Mouse (Mus musculus): ENCODE measurements around the gene Gtpbp6. TPM values are rescaled to one million over a fixed set of nuclear protein-coding genes. Genes with fewer than 3 reads are reported as not detected.
A peak's percentile ranks its signal among the peaks of the same experiment; 100 is the strongest.

Gene Gtpbp6
- total and polyA plus RNA-seq, 3 experiments: 16.6 to 35.6 (median 17.5) TPM

- Histone ChIP-seq H3K4me3 (ENCODE audit: low read depth, low read length) (peak overlapping the region; percentile 87), H3K9me3 (replicated peaks) (peaks cover 51% of the 10 kb centered on the region), H3K27me3 (ENCODE audit: insufficient read depth, low read length) (no peaks in the 10 kb centered on the region), H3K4me1 (ENCODE audit: insufficient read depth, low read depth, low read length) (peaks cover 50% of the 10 kb centered on the region), H3K36me3 (replicated peaks) (peaks cover 56% of the 10 kb centered on the region)
- ATAC-seq (ENCODE audit: extremely low read depth, insufficient number of reproducible peaks, low FRiP score, poor library complexity, severe bottlenecking) (no peak), DNase-seq (ENCODE audit: low spot score) (no peak)
- TF ChIP-seq TAL1 (conservative IDR thresholded peaks at IDR 0.05; ENCODE audit: low read depth, low read length) (no peak), CTCF (IDR thresholded peaks at IDR 0.05; ENCODE audit: low read depth, low read length) (no peak), GATA1 (IDR thresholded peaks at IDR 0.05; ENCODE audit: borderline replicate concordance, low read length) (no peak), POLR2AphosphoS5 (IDR thresholded peaks at IDR 0.05; ENCODE audit: insufficient replicate concordance, low read depth, low read length) (no peak), GATA2 (IDR thresholded peaks at IDR 0.05; ENCODE audit: borderline replicate concordance, low read depth, low read length) (no peak)
Observed at GRCm38 (mm10) chr5:110106140-110106871, 1.7 kb downstream of the Gtpbp6 start.

DNA sequence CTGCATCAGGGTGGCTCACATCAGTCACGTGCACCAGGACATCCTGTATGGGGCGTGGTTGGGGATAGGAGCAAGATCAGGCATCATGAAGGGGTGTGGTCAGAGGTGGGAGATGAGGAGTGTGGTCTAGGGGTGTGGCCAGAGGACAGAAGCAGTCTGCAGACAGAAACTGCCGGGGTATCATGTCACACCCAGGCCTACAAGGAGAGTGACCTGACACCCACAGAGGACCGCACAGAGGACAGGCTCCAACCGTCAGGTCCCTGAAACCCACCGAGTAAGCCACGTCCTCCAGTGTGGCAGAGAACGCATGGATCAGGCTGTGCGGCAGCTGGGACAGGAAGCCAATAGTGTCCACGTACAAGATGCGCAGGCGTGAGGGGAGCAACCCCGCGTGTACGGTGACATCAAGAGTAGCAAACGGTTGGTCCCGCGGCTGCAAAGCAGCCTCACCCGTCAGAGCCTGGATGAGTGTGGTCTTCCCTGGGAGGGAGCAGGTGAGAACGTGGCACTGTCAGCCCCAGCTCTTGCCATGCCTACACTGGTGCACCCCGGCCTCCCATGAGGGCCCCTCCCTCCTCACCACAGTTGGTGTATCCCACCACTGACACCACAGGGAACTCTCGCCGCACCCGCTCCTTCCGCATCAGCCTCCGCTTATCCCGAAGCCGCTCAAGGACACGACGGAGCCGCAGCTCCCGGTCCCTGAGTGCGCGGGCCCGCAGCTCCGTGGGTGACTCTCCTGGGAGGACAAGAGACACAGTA, 3.2 kb downstream of the Gtpbp6 start:
- H3K9me3 ChIP-seq (replicated peaks): peaks cover 53% of the 10 kb centered on the region
- DNase-seq (ENCODE audit: low spot score) (no peak), ATAC-seq (ENCODE audit: extremely low read depth, insufficient number of reproducible peaks, low FRiP score, poor library complexity, severe bottlenecking) (no peak)
- H3K4me1 ChIP-seq (ENCODE audit: insufficient read depth, low read depth, low read length): peaks cover 55% of the 10 kb centered on the region
- peaks cover 4% of the 10 kb centered on the region; the same call in 1 of the 2 replicates for H3K27me3 ChIP-seq (ENCODE audit: insufficient read depth, low read length)
- H3K36me3 ChIP-seq (replicated peaks): peaks cover 56% of the 10 kb centered on the region
- TF ChIP-seq TAL1 (conservative IDR thresholded peaks at IDR 0.05; ENCODE audit: low read depth, low read length) (no peak), GATA2 (IDR thresholded peaks at IDR 0.05; ENCODE audit: borderline replicate concordance, low read depth, low read length) (no peak), GATA1 (IDR thresholded peaks at IDR 0.05; ENCODE audit: borderline replicate concordance, low read length) (no peak), POLR2AphosphoS5 (IDR thresholded peaks at IDR 0.05; ENCODE audit: insufficient replicate concordance, low read depth, low read length) (no peak), CTCF (IDR thresholded peaks at IDR 0.05; ENCODE audit: low read depth, low read length) (no peak)
- H3K4me3 ChIP-seq (ENCODE audit: low read depth, low read length): peak overlapping the region; percentile 21; the same call in 1 of the 2 replicates

- H3K4me3 ChIP-seq (ENCODE audit: low read depth, low read length): peak overlapping the region; percentile 21; the same call in 1 of the 2 replicates
- DNase-seq (ENCODE audit: low spot score) (no peak), ATAC-seq (ENCODE audit: extremely low read depth, insufficient number of reproducible peaks, low FRiP score, poor library complexity, severe bottlenecking) (no peak)
- H3K4me1 ChIP-seq (ENCODE audit: insufficient read depth, low read depth, low read length): peaks cover 58% of the 10 kb centered on the region
- TF ChIP-seq POLR2AphosphoS5 (IDR thresholded peaks at IDR 0.05; ENCODE audit: insufficient replicate concordance, low read depth, low read length) (no peak), GATA2 (IDR thresholded peaks at IDR 0.05; ENCODE audit: borderline replicate concordance, low read depth, low read length) (no peak), TAL1 (conservative IDR thresholded peaks at IDR 0.05; ENCODE audit: low read depth, low read length) (no peak), GATA1 (IDR thresholded peaks at IDR 0.05; ENCODE audit: borderline replicate concordance, low read length) (no peak), CTCF (IDR thresholded peaks at IDR 0.05; ENCODE audit: low read depth, low read length) (no peak)
- H3K27me3 ChIP-seq (ENCODE audit: insufficient read depth, low read length): peaks cover 4% of the 10 kb centered on the region; the same call in 1 of the 2 replicates
- H3K36me3 ChIP-seq (replicated peaks): peaks cover 56% of the 10 kb centered on the region
- H3K9me3 ChIP-seq (replicated peaks): peaks cover 53% of the 10 kb centered on the region
Observed at GRCm38 (mm10) chr5:110103901-110104615, 3.9 kb downstream of the Gtpbp6 start.

DNA sequence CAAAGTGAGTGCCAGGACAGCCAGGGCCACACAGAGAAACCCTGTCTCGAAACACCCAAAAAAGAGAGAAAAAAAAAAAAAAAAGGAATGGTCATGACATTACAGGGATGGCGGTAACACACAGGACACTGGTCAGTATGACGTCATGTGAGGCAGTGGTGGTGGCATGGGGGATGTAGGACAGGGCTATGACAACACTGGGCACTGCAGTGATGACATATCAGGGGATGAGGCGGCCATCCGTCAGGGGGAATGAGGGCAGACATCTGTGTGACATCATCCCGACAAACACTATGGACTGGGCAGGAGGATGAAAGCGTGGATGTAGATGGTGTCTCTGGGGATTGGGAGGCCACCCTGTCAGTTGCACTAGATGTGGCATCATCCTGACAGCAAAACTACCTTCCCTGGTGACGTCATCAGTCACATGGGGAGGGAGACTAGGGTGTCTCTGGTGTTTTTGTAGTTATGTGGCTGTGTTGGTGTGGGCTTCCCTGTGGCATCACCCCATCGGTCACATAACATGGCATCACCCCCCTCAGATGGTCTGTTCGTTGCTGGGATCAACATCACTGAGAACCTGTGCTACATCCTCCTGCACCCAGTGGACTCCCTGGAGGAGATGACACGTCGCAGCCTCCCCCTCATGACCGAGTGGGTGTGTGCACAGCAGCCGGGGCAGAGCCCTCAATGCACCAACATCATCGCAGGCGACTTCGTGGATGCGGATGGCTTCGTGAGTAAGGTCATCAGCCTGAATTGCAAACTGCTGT, 5.0 kb downstream of the Gtpbp6 start:
- TF ChIP-seq CTCF (IDR thresholded peaks at IDR 0.05; ENCODE audit: low read depth, low read length) (no peak), TAL1 (conservative IDR thresholded peaks at IDR 0.05; ENCODE audit: low read depth, low read length) (no peak), POLR2AphosphoS5 (IDR thresholded peaks at IDR 0.05; ENCODE audit: insufficient replicate concordance, low read depth, low read length) (no peak), GATA1 (IDR thresholded peaks at IDR 0.05; ENCODE audit: borderline replicate concordance, low read length) (no peak), GATA2 (IDR thresholded peaks at IDR 0.05; ENCODE audit: borderline replicate concordance, low read depth, low read length) (no peak)
- Histone ChIP-seq H3K27me3 (ENCODE audit: insufficient read depth, low read length) (peaks cover 4% of the 10 kb centered on the region; the same call in 1 of the 2 replicates), H3K9me3 (replicated peaks) (peaks cover 53% of the 10 kb centered on the region), H3K36me3 (replicated peaks) (peaks cover 56% of the 10 kb centered on the region), H3K4me1 (ENCODE audit: insufficient read depth, low read depth, low read length) (peaks cover 52% of the 10 kb centered on the region), H3K4me3 (ENCODE audit: low read depth, low read length) (no peak overlapping the region)
- ATAC-seq (ENCODE audit: extremely low read depth, insufficient number of reproducible peaks, low FRiP score, poor library complexity, severe bottlenecking) (no peak), DNase-seq (ENCODE audit: low spot score) (peak; percentile 3)

GRCm38 (mm10) chr5:110102429-110102828, 5.6 kb downstream of the Gtpbp6 start:
- peaks cover 56% of the 10 kb centered on the region for H3K36me3 ChIP-seq (replicated peaks)
- ATAC-seq (ENCODE audit: extremely low read depth, insufficient number of reproducible peaks, low FRiP score, poor library complexity, severe bottlenecking): no peak
- no peak for TF ChIP-seq CTCF (IDR thresholded peaks at IDR 0.05; ENCODE audit: low read depth, low read length)
- no peak for TF ChIP-seq GATA2 (IDR thresholded peaks at IDR 0.05; ENCODE audit: borderline replicate concordance, low read depth, low read length)
- TF ChIP-seq POLR2AphosphoS5 (IDR thresholded peaks at IDR 0.05; ENCODE audit: insufficient replicate concordance, low read depth, low read length): no peak
- TF ChIP-seq GATA1 (IDR thresholded peaks at IDR 0.05; ENCODE audit: borderline replicate concordance, low read length): no peak
- TF ChIP-seq TAL1 (conservative IDR thresholded peaks at IDR 0.05; ENCODE audit: low read depth, low read length): no peak
- H3K9me3 ChIP-seq (replicated peaks): peaks cover 53% of the 10 kb centered on the region
- no peak overlapping the region for H3K4me3 ChIP-seq (ENCODE audit: low read depth, low read length)
- H3K4me1 ChIP-seq (ENCODE audit: insufficient read depth, low read depth, low read length): peaks cover 52% of the 10 kb centered on the region
- no peak for DNase-seq (ENCODE audit: low spot score)
- H3K27me3 ChIP-seq (ENCODE audit: insufficient read depth, low read length): peaks cover 4% of the 10 kb centered on the region; the same call in 1 of the 2 replicates
